Mouse (Mus musculus) WW6 (cell line): ENCODE measurements around the gene Pcdh9.
"Not testable (repeated sequence)": the region's sequence is repeated elsewhere in the genome, so short reads cannot be mapped to it uniquely, and the experiment has no call there.

Experiments used
- DNase-seq: peaks from one replicate; pipeline ENCODE4 v3.0.0-alpha.2; 2013; ENCODE audit warnings: low read depth, low spot score

The Pcdh9 gene

GRCm38 (mm10) chr14:93381163-93381562 is 509.3 kb downstream of the Pcdh9 start:
- DNase-seq: no peak

GRCm38 (mm10) chr14:93380757-93381156 is 509.7 kb downstream of the Pcdh9 start:
- DNase-seq: no peak

GRCm38 (mm10) chr14:93376159-93376558 is 514.3 kb downstream of the Pcdh9 start:
- no peak for DNase-seq

DNA sequence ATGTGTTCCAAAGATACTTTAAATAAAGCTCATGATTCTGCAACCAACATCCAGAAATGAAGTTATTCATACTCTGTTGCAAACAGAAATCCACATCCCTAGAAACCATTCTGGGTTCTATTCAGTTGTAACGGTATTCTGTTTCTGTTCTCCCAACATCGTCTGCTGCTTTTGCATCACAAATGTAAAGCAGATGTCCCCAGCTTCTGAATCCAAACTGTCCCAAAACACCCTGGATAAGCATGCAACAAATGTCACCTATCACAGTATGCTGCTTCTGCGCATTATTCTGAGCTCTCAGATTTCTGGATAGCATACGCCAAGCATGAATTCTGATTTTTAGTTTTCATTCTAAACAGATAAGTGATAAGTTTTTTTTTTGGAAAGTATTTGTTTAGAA is 516.3 kb downstream of the Pcdh9 start:
- no peak for DNase-seq

GRCm38 (mm10) chr14:93354150-93354549 is 536.3 kb downstream of the Pcdh9 start:
- no peak for DNase-seq

GRCm38 (mm10) chr14:93350906-93351305 is 539.6 kb downstream of the Pcdh9 start:
- DNase-seq: no peak

DNA sequence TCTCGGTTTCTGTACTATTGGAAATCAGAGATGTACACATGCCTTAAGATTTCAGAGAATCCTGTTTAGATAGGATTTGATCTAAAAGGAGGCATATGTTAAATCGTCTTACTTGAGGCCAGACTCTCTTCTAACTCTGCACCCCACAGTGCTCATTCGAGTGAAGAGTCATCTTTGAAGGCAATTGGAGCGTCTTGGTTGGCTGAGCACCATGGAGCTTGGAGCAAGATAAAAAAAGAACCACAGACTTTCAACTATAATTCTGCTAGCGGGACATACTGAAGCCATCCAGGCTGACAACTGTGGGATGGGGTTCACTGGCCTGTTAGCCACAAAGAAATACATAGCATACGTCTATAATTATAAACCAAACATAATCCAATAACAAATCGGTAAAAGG is 541.3 kb downstream of the Pcdh9 start:
- no peak for DNase-seq

DNA sequence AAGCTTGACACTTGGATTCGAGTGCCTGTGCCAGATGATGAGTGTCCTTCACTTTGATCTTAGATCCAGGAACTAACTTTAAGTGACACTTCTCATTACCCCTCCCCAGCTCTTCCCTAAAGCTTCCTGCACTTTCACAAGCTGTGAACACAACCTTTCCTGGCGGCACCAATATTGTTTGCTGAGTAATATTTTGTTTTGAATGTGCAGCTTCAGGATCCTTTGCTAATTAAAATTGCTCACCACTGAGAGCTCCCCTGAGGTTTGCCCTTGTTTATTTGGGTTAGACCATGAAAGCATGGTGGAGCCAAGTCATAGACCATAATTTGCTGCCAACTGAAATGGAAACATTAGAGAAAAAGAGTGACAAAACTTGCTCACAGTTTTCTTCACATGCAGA is 543.4 kb downstream of the Pcdh9 start:
- no peak for DNase-seq

DNA sequence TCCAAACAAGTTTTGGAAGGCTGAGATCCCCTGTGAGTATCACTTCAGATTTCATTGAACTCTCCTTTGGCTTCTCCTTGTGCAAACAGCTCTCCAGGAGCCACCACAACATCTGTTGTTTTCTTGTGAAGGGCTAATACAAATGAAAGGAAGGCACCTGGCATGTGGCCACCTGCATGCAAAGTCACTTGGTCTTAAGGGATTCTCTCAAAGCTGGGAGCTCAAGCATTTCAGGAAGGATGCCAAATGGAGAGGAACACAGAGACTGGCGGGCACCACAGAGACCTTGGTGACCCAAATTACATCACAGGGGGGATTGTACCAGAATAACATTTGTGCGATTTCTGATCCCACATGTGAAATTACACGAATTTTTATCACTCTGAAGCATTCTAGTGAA is 547.7 kb downstream of the Pcdh9 start:
- no peak for DNase-seq

DNA sequence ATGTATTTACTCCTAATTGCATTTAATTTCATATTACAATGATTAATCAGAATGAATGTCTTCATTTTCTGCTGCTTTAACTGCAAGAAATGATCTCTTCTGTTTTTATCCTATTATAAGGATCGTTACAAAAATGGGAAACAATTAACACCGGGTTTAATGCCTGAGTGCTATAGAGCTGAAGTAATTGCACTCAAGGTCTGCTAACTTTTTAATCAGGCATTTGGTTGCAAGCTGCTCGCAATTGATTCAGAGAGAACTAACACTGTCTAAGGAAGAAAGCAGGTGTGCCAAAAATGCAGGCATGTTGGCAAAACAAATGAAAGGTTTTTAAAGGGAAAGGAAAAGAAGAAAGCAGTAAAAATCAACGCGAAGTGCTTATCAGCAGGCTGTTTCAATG is 549.1 kb downstream of the Pcdh9 start:
- no peak for DNase-seq

- DNase-seq: no peak
Measured at GRCm38 (mm10) chr14:93329247-93329646, 561.2 kb downstream of the Pcdh9 start.

DNA sequence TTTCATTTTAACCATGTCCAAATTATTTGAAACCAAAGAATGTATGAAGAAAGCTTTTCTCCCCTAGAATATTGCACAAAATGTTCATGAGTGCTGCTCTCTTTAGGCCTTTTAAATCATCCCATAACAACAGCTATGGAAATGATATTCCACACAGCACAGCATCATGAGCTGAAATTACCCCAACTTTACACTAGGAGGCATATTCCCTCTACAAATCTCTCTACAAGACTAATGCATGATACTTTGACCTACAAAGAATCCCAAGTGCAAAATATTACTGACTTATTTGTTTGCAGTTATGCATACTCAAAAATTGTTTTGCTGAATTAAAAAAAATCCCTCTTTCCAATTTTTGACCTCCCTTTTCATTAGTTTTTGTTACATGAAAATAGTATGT is 573.1 kb downstream of the Pcdh9 start:
- DNase-seq: no peak

- no peak for DNase-seq
Measured at GRCm38 (mm10) chr14:93288361-93288760, 602.1 kb downstream of the Pcdh9 start.

GRCm38 (mm10) chr14:93287642-93288041 is 602.8 kb downstream of the Pcdh9 start:
- no peak for DNase-seq

DNA sequence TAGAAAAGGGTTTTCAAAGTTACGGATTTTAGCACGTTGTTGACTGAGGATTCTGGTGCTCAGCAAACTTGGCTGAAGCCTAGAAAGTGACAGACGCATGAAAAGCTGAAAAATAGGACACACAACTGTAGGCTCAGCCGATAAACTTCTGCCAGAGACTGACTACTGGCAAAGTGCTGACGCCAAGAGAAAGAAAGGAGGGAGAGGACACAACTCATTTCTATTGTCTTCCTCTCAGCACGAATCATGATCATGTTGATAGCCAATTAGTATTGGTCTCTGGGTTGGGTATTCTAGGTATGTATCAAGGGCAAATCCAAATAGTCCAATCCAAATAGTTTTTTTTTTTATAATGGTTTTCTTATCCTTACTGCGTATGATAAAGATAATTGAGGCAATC is 605.3 kb downstream of the Pcdh9 start:
- no peak for DNase-seq

DNA sequence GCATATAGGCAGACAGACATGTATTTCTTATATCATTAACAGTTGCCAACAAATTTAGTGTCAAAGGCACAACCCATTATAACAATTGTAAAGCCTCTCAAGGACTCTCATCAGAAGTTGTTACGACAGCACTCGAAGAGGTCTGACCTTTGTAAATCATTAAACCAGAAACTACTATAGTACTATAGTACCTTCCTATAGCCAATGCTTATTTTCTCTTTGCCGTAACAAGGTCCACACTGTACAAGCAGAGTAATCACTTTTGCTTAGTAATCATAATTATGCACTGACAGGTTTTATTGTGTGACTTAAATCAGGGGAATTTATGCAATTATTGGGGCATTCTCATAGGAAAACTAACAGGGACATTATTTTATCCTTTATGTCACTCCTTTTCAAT is 606.5 kb downstream of the Pcdh9 start:
- DNase-seq: no peak

- no peak for DNase-seq
Measured at GRCm38 (mm10) chr14:93275661-93276060, 614.8 kb downstream of the Pcdh9 start.

DNA sequence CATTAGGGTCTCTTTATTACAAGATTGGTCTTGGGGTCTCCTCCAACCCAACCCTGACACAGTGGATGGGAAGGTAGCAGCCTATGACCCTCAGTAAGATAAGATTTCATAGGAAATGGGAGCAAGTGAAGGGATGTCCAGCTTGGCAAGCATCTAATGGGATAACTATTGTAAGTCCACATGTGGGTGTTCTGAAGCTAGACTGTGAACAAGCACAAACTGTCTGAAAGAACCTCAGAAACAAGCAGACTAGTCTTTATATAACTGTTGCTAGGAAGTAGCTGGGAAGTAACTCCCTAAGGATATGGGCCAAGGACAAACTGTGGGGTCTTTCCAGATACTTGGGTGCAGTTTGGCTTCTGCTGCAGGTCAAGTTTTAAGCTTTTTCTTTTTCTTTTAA is 615.7 kb downstream of the Pcdh9 start:
- no peak for DNase-seq

DNA sequence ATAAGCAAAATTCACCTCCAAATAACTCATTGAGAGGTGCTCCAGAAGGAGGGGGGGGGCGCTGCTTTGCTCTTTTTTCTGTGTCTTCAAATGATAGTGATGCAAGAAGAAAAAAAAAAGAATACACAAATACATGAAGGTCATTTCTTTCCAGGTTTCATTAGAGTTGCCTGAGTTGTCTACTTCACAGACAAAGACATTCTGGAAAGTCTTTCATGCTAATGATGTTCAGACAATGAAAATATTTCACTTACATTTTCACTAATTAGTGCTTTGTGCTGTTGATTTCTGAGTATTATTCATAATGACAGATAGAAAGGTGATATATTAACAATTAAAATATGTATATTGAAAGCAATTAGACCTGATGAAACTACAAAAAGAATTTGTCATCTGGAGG is 637.1 kb downstream of the Pcdh9 start:
- no peak for DNase-seq

DNA sequence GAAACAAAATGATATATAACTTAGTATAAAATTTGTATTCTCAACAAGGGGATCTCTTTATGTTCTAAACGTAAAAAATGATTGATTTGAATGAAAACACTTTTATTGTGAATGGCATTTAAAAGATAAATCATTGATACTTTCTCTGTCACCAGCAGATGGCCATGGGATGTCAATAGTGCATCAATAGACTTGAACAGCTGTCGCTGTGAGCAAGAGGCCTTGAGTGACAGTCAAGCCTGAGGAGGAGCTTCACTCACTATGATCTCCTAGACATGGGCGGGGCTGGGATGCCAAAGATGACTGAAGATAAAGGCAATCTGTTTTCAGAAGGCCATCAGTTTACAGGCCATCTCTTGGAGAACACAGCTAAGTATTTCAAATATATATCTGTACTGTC is 650.2 kb downstream of the Pcdh9 start:
- no peak for DNase-seq

DNA sequence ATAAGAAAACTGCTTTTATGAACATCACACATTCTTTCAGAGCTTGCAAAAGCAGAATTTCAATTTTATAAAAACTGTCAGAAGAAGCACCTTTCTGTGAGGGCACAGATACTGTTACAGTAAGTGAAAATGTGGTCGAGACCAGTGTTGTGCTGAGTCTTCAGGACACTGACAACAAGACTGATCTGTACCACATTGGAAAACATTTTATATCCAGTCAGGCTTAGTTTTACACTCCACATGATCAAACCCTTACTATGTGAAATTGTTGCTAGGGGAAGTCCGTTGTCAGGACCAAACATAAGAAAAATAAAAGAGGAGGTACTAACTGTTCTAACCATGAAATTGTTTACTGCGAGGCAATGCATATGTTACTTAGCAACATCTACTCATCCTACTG is 656.1 kb downstream of the Pcdh9 start:
- no peak for DNase-seq

- DNase-seq: no peak
Measured at GRCm38 (mm10) chr14:93233599-93233998, 656.9 kb downstream of the Pcdh9 start.

- DNase-seq: not testable (repeated sequence)
Measured at GRCm38 (mm10) chr14:93214846-93215245, 675.6 kb downstream of the Pcdh9 start.

GRCm38 (mm10) chr14:93199791-93200190 is 690.7 kb downstream of the Pcdh9 start:
- no peak for DNase-seq
